Comparison of ENCODE assay signal across 17 mouse cellular contexts in the genomic region with DNA sequence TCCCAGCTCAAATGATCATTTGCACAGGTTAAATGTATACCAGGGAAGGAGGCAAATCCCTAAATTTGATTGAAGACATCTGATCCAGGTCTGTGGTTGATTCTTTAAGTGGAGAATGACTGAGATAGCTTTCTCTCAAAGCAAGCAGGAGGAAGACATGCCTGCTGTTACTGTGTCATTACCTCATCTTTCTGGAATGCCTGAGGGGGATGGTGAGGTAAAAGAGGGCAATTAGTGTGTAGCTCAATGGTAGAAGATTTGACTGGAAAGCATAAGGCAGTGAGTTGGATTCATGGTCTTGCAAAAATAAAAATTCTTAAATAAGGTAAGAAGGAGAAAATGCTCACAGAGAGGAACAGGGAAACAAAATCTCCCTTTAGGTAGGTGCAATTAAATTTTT.
DNase-seq lines count a peak whose midpoint lies in the region; ATAC-seq lines count a peak whose summit lies in the region.
"Had no signal": no experiment of that assay in that cellular context is flagged by ENCODE, and none has a peak within 500 bp of the region (broad histone marks: within the 10 kb centered on the region; RNA-seq: fewer than 3 reads in every experiment).

No protein-coding gene starts in this region.

- H3K9me3 ChIP-seq in forebrain, embryonic 11.5 days (ENCODE audit: control insufficient read depth, low read length) = no peaks in the 10 kb centered on the region
- H3K9me3 ChIP-seq in forebrain, embryonic 16.5 days (ENCODE audit: control insufficient read depth, low read length) = no peaks in the 10 kb centered on the region
- H3K9me3 ChIP-seq in midbrain, embryonic 13.5 days = no peaks in the 10 kb centered on the region
- H3K9me3 ChIP-seq in midbrain, embryonic 10.5 days (replicated peaks) = no peaks in the 10 kb centered on the region
- no peaks in the 10 kb centered on the region for H3K9me3 ChIP-seq in embryonic facial prominence, embryonic 11.5 days (replicated peaks; ENCODE audit: control insufficient read depth, low read length)
- H3K9me3 ChIP-seq: heart, embryonic 13.5 days; limb, embryonic 13.5 days had no signal

- H3K4me2 ChIP-seq in forebrain, embryonic 11.5 days (ENCODE audit: low read depth, low read length, severe bottlenecking) = no peak overlapping the region
- no peak overlapping the region for H3K4me2 ChIP-seq in forebrain, embryonic 16.5 days (ENCODE audit: low read length)
- H3K4me2 ChIP-seq in midbrain, embryonic 13.5 days (replicated peaks) = no peak overlapping the region
- no peak overlapping the region for H3K4me2 ChIP-seq in embryonic facial prominence, embryonic 11.5 days (ENCODE audit: low read depth, low read length)
- H3K4me2 ChIP-seq: heart, embryonic 13.5 days; hindbrain, embryonic 14.5 days; limb, embryonic 13.5 days had no signal

- ATAC-seq in forebrain, embryonic 11.5 days (replicated peaks; ENCODE audit: low FRiP score) = peak; percentile 85
- ATAC-seq in forebrain, embryonic 16.5 days = no peak
- ATAC-seq in midbrain, embryonic 13.5 days = peak; percentile 34; the same call in 1 of the 2 replicates
- ATAC-seq in embryonic facial prominence, embryonic 11.5 days (replicated peaks; ENCODE audit: insufficient number of reproducible peaks, low FRiP score, low TSS enrichment, low read depth) = peak; percentile 62; the same call in 1 of the 2 replicates

- H3K9ac ChIP-seq in forebrain, embryonic 11.5 days (ENCODE audit: low read length) = no peak overlapping the region
- H3K9ac ChIP-seq in forebrain, embryonic 16.5 days (replicated peaks; ENCODE audit: low read depth, low read length) = no peak overlapping the region
- no peak overlapping the region for H3K9ac ChIP-seq in midbrain, embryonic 13.5 days (replicated peaks)
- no peak overlapping the region for H3K9ac ChIP-seq in embryonic facial prominence, embryonic 11.5 days (replicated peaks; ENCODE audit: low read length)
- H3K9ac ChIP-seq: heart, embryonic 13.5 days; hindbrain, embryonic 14.5 days; limb, embryonic 13.5 days had no signal

- no peak overlapping the region for H3K27ac ChIP-seq in forebrain, embryonic 11.5 days (ENCODE audit: low read depth, low read length)
- H3K27ac ChIP-seq in forebrain, embryonic 16.5 days (ENCODE audit: low read length) = no peak overlapping the region
- no peak overlapping the region for H3K27ac ChIP-seq in midbrain, embryonic 13.5 days
- H3K27ac ChIP-seq in midbrain, embryonic 10.5 days (replicated peaks) = no peak overlapping the region
- H3K27ac ChIP-seq in embryonic facial prominence, embryonic 11.5 days (replicated peaks; ENCODE audit: low read depth, low read length) = no peak overlapping the region
- H3K27ac ChIP-seq: heart, embryonic 13.5 days; hindbrain, embryonic 14.5 days; limb, embryonic 13.5 days had no signal

- H3K36me3 ChIP-seq in forebrain, embryonic 11.5 days (ENCODE audit: control insufficient read depth, insufficient read depth, low read length) = no peaks in the 10 kb centered on the region
- H3K36me3 ChIP-seq in forebrain, embryonic 16.5 days (ENCODE audit: control insufficient read depth, insufficient read depth) = no peaks in the 10 kb centered on the region
- H3K36me3 ChIP-seq in midbrain, embryonic 13.5 days = no peaks in the 10 kb centered on the region
- no peaks in the 10 kb centered on the region for H3K36me3 ChIP-seq in midbrain, embryonic 10.5 days
- no peaks in the 10 kb centered on the region for H3K36me3 ChIP-seq in embryonic facial prominence, embryonic 11.5 days (replicated peaks; ENCODE audit: control insufficient read depth, insufficient read depth, low read depth, low read length)
- H3K36me3 ChIP-seq: heart, embryonic 13.5 days; limb, embryonic 13.5 days had no signal

- no peak for DNase-seq in forebrain, embryonic 11.5 days (ENCODE audit: low spot score)
- no peak for DNase-seq in midbrain, embryonic 10.5 days (ENCODE audit: low spot score)
- peak; percentile 71 for DNase-seq in embryonic facial prominence, embryonic 11.5 days (ENCODE audit: low spot score)
- peak; percentile 84 for DNase-seq in retina, postnatal 1 day
- no peak for DNase-seq in testis, postnatal 10 days (ENCODE audit: low spot score)
- DNase-seq in adrenal gland, adult 18-20 months (ENCODE audit: low spot score in 2 of 2) = no peak
- DNase-seq: adrenal gland, adult 2 months; cerebellum, postnatal 25 days; gastrocnemius, postnatal 14 days; kidney, postnatal 10 days; lung, adult 18-20 months had no signal

- no peak overlapping the region for H3K4me3 ChIP-seq in forebrain, embryonic 11.5 days (ENCODE audit: low read depth, low read length)
- H3K4me3 ChIP-seq in forebrain, embryonic 16.5 days (replicated peaks; ENCODE audit: low read length) = no peak overlapping the region
- H3K4me3 ChIP-seq in midbrain, embryonic 13.5 days (replicated peaks) = no peak overlapping the region
- H3K4me3 ChIP-seq in midbrain, embryonic 10.5 days = no peak overlapping the region
- H3K4me3 ChIP-seq in embryonic facial prominence, embryonic 11.5 days (ENCODE audit: low read depth, low read length) = no peak overlapping the region
- H3K4me3 ChIP-seq: erythroblast, embryonic 14.5 days; heart, embryonic 13.5 days; limb, embryonic 13.5 days had no signal

- peaks cover 2% of the 10 kb centered on the region; the same call in 1 of the 2 replicates for H3K4me1 ChIP-seq in forebrain, embryonic 11.5 days (replicated peaks; ENCODE audit: control insufficient read depth, insufficient read depth, low read length)
- H3K4me1 ChIP-seq in forebrain, embryonic 16.5 days (replicated peaks; ENCODE audit: control insufficient read depth, insufficient read depth, low read length) = no peaks in the 10 kb centered on the region
- H3K4me1 ChIP-seq in midbrain, embryonic 13.5 days (replicated peaks) = no peaks in the 10 kb centered on the region
- peaks cover 8% of the 10 kb centered on the region for H3K4me1 ChIP-seq in midbrain, embryonic 10.5 days
- no peaks in the 10 kb centered on the region for H3K4me1 ChIP-seq in embryonic facial prominence, embryonic 11.5 days (ENCODE audit: control insufficient read depth, insufficient read depth, low read length)
- H3K4me1 ChIP-seq: limb, embryonic 13.5 days had no signal

- no peaks in the 10 kb centered on the region for H3K27me3 ChIP-seq in forebrain, embryonic 11.5 days (ENCODE audit: control insufficient read depth, insufficient read depth, low read length)
- H3K27me3 ChIP-seq in forebrain, embryonic 16.5 days (replicated peaks; ENCODE audit: control insufficient read depth, insufficient read depth, low read length) = no peaks in the 10 kb centered on the region
- H3K27me3 ChIP-seq in midbrain, embryonic 13.5 days = no peaks in the 10 kb centered on the region
- H3K27me3 ChIP-seq in midbrain, embryonic 10.5 days (ENCODE audit: low read depth, poor library complexity, severe bottlenecking) = no peaks in the 10 kb centered on the region
- no peaks in the 10 kb centered on the region for H3K27me3 ChIP-seq in embryonic facial prominence, embryonic 11.5 days (ENCODE audit: control insufficient read depth, insufficient read depth, low read length)
- H3K27me3 ChIP-seq: heart, embryonic 13.5 days; limb, embryonic 13.5 days had no signal

Comparison
In these comparisons a context has a peak if more than half of its experiments do, and no peak if none do; other contexts are left out.
1. DNase-seq: peak in embryonic facial prominence, embryonic 11.5 days (single experiment) and retina, postnatal 1 day (single experiment); none in forebrain, embryonic 11.5 days (single experiment), midbrain, embryonic 10.5 days (single experiment), testis, postnatal 10 days (single experiment) and adrenal gland, adult 18-20 months (0 of 2).